Mouse (Mus musculus) embryonic fibroblast, embryonic 13.5 days (primary cell): ENCODE data around the gene Spice1.

ENCODE experiments used
- CTCF ChIP-seq: IDR thresholded peaks from 2 replicates; pipeline ENCODE4 v1.5.1; 2011; ENCODE audit warnings: mild to moderate bottlenecking, control low read depth, low read length, moderate library complexity, borderline replicate concordance; ENCODE audit not compliant: insufficient read depth
- POLR2A ChIP-seq: IDR thresholded peaks from 2 replicates; pipeline ENCODE4 v1.6.1; 2011; ENCODE audit warnings: low read depth, mild to moderate bottlenecking, control low read depth, low read length, moderate library complexity

- TF ChIP-seq POLR2A (no peak), CTCF (no peak)
Observed at GRCm38 (mm10) chr16:44428456-44428855, 81.5 kb downstream of the Spice1 start.
